9 mouse cellular contexts compared by ENCODE assay signal in genomic region chr1:118825467-118826219, GRCm38 (mm10).
DNase-seq lines count a peak whose midpoint lies in the region; ATAC-seq lines count a peak whose summit lies in the region.
"Had no signal": no experiment of that assay in that cellular context is flagged by ENCODE, and none has a peak within 500 bp of the region (broad histone marks: within the 10 kb centered on the region; RNA-seq: fewer than 3 reads in every experiment).

No protein-coding gene starts in this region.

- no peak for DNase-seq in forebrain, embryonic 10.5 days (ENCODE audit: extremely low spot score, low spot score)
- DNase-seq in ovary, postnatal 10 days (ENCODE audit: low spot score), result peak; percentile 10
- no peak for DNase-seq in ovary, adult 18-20 months (ENCODE audit: low spot score)
- DNase-seq in heart, postnatal 4 days, result peak; percentile 45
- DNase-seq in testis, postnatal 10 days (ENCODE audit: low spot score), result no peak

- ATAC-seq in forebrain, embryonic 13.5 days, result peak; percentile 77
- peak; percentile 76 for ATAC-seq in neural tube, embryonic 15.5 days (ENCODE audit: low FRiP score)
- ATAC-seq in erythroblast, adult 5-6 weeks (replicated peaks; ENCODE audit: low FRiP score, poor library complexity, severe bottlenecking), result no peak

- H3K4me1 ChIP-seq in forebrain, embryonic 13.5 days, result peaks cover 12% of the 10 kb centered on the region
- H3K4me1 ChIP-seq in forebrain, embryonic 10.5 days, result 0 out of 2 replicates have a peak, but pooled peaks cover 3% of the 10 kb centered on the region
- peaks cover 17% of the 10 kb centered on the region for H3K4me1 ChIP-seq in neural tube, embryonic 15.5 days

- H3K9ac ChIP-seq in forebrain, embryonic 13.5 days, result 0 out of 2 replicates have a peak overlapping the region, but pooled peaks have one; percentile 8
- 0 out of 2 replicates have a peak overlapping the region, but pooled peaks have one; percentile 1 for H3K9ac ChIP-seq in neural tube, embryonic 15.5 days (replicated peaks)

- WGBS in forebrain, embryonic 13.5 days, result 50% methylated on average over 31 of the region's 31 CpGs
- 85% methylated on average over 31 of the region's 31 CpGs for WGBS in forebrain, embryonic 10.5 days
- WGBS in neural tube, embryonic 15.5 days, result 11% methylated on average over 31 of the region's 31 CpGs

- H3K9me3 ChIP-seq in forebrain, embryonic 13.5 days (replicated peaks), result peaks cover 3% of the 10 kb centered on the region; the same call in 1 of the 2 replicates
- peaks cover 6% of the 10 kb centered on the region; the same call in 1 of the 2 replicates for H3K9me3 ChIP-seq in forebrain, embryonic 10.5 days
- no peaks in the 10 kb centered on the region for H3K9me3 ChIP-seq in neural tube, embryonic 15.5 days (replicated peaks)

- H3K27me3 ChIP-seq in forebrain, embryonic 13.5 days, result no peaks in the 10 kb centered on the region
- H3K27me3 ChIP-seq in forebrain, embryonic 10.5 days (ENCODE audit: poor library complexity, severe bottlenecking), result no peaks in the 10 kb centered on the region
- H3K27me3 ChIP-seq in neural tube, embryonic 15.5 days (replicated peaks), result no peaks in the 10 kb centered on the region; the same call in 1 of the 2 replicates

- no peaks in the 10 kb centered on the region for H3K36me3 ChIP-seq in forebrain, embryonic 13.5 days (ENCODE audit: poor library complexity, severe bottlenecking)
- H3K36me3 ChIP-seq in forebrain, embryonic 10.5 days (replicated peaks), result no peaks in the 10 kb centered on the region
- no peaks in the 10 kb centered on the region for H3K36me3 ChIP-seq in neural tube, embryonic 15.5 days

- H3K4me3 ChIP-seq in forebrain, embryonic 13.5 days, result no peak overlapping the region
- no peak overlapping the region for H3K4me3 ChIP-seq in forebrain, embryonic 10.5 days
- H3K4me3 ChIP-seq in neural tube, embryonic 15.5 days (replicated peaks), result no peak overlapping the region
- H3K4me3 ChIP-seq: erythroblast, embryonic 14.5 days had no signal

- peak overlapping the region; percentile 11; the same call in 1 of the 2 replicates for H3K4me2 ChIP-seq in forebrain, embryonic 13.5 days
- H3K4me2 ChIP-seq in neural tube, embryonic 15.5 days, result peak overlapping the region; percentile 49

- peak overlapping the region; percentile 66 for H3K27ac ChIP-seq in forebrain, embryonic 13.5 days
- H3K27ac ChIP-seq in forebrain, embryonic 10.5 days, result no peak overlapping the region
- H3K27ac ChIP-seq in neural tube, embryonic 15.5 days (replicated peaks), result no peak overlapping the region; the same call in 1 of the 2 replicates

Comparison
In these comparisons a context has a peak if more than half of its experiments do, and no peak if none do; other contexts are left out.
1. DNase-seq: peak in ovary, postnatal 10 days (single experiment) and heart, postnatal 4 days (single experiment); none in forebrain, embryonic 10.5 days (single experiment), ovary, adult 18-20 months (single experiment) and testis, postnatal 10 days (single experiment).